Comparison of ENCODE assay signal across 9 mouse cellular contexts in the genomic region with DNA sequence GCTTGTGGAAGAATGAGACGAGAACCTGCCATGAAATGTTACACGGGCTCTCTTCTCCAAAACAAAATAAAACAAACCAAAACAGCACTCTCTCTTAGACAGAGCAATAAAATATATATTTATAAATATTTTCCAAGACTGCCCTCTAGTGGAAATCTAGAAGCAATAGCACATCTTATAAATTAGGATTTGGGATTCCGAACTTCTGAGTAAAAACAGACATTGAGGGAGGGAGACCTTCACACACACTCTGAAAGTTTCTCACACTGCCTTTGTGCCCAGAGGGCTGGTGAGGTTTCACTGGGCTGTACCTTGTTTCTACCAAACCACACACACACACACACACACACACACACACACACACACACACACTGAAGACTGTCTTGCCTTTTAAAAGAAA.
DNase-seq lines count a peak whose midpoint lies in the region; ATAC-seq and TF ChIP-seq lines count a peak whose summit lies in the region.
"Had no signal": no experiment of that assay in that cellular context is flagged by ENCODE, and none has a peak within 500 bp of the region (broad histone marks: within the 10 kb centered on the region; RNA-seq: fewer than 3 reads in every experiment).

No protein-coding gene starts in this region.

- H3K4me3 ChIP-seq in heart, embryonic 14.5 days (ENCODE audit: control insufficient read depth in 1 of 2, insufficient read depth in 1 of 2, low read depth in 1 of 2, low read length in 2 of 2): no peak overlapping the region
- no peak overlapping the region for H3K4me3 ChIP-seq in E14TG2a.4 (replicated peaks; ENCODE audit: low read length)
- no peak overlapping the region for H3K4me3 ChIP-seq in forebrain, embryonic 12.5 days (replicated peaks)
- H3K4me3 ChIP-seq in liver, embryonic 11.5 days (ENCODE audit: low read depth, low read length): no peak overlapping the region

- no peak for ATAC-seq in heart, embryonic 14.5 days (ENCODE audit: insufficient number of reproducible peaks, insufficient read depth, low FRiP score, low read depth)
- peak; percentile 47; the same call in 1 of the 2 replicates for ATAC-seq in forebrain, embryonic 12.5 days (ENCODE audit: low FRiP score)
- ATAC-seq in liver, embryonic 11.5 days (replicated peaks; ENCODE audit: low FRiP score): no peak; the same call in 1 of the 2 replicates

- H3K4me2 ChIP-seq in heart, embryonic 14.5 days (ENCODE audit: low read length): peak overlapping the region; percentile 17; the same call in 1 of the 2 replicates
- H3K4me2 ChIP-seq in forebrain, embryonic 12.5 days: no peak overlapping the region
- H3K4me2 ChIP-seq in liver, embryonic 11.5 days: no peak overlapping the region

- no peak for DNase-seq in heart, adult 18-20 months
- no peak for DNase-seq in liver, embryonic 11.5 days (ENCODE audit: low spot score)
- DNase-seq in natural killer cell, adult 2 months (ENCODE audit: low spot score in 2 of 2): no peak
- no peak for DNase-seq in left cerebral cortex, postnatal 14 days (ENCODE audit: low spot score in 2 of 2)
- no peak for DNase-seq in thymus, postnatal 14 days

- intact Hi-C loops in left cerebral cortex, postnatal 14 days (cut with DNase I): loop anchor here (2.0 to 10.0 kb wide), 3 partner anchors 90 to 677 kb away; no protein-coding TSS in a partner anchor

- peak overlapping the region; percentile 27; the same call in 1 of the 2 replicates for H3K9ac ChIP-seq in heart, embryonic 14.5 days (ENCODE audit: low read length)
- H3K9ac ChIP-seq in forebrain, embryonic 12.5 days: no peak overlapping the region
- no peak overlapping the region for H3K9ac ChIP-seq in liver, embryonic 11.5 days (ENCODE audit: low read depth, low read length)

- H3K4me1 ChIP-seq in heart, embryonic 14.5 days (ENCODE audit: control insufficient read depth in 2 of 2, insufficient read depth in 2 of 2, low read length in 2 of 2): peaks cover 24 to 26% of the 10 kb centered on the region in 2 experiments
- peaks cover 33% of the 10 kb centered on the region for H3K4me1 ChIP-seq in E14TG2a.4 (replicated peaks; ENCODE audit: low read depth, low read length)
- H3K4me1 ChIP-seq in forebrain, embryonic 12.5 days: peaks cover 12% of the 10 kb centered on the region; the same call in 1 of the 2 replicates
- no peaks in the 10 kb centered on the region; the same call in none of the 2 replicates for H3K4me1 ChIP-seq in liver, embryonic 11.5 days (replicated peaks; ENCODE audit: control insufficient read depth, insufficient read depth, low read length)

- TF ChIP-seq CTCF in E14TG2a.4 (conservative IDR thresholded peaks at IDR 0.05; ENCODE audit: low read length): peak; percentile 41

- 19% methylated on average over 3 of the region's 3 CpGs for WGBS in heart, embryonic 14.5 days
- 37% methylated on average over 3 of the region's 3 CpGs for WGBS in forebrain, embryonic 12.5 days
- WGBS in liver, embryonic 11.5 days: 31% methylated on average over 3 of the region's 3 CpGs

- peak overlapping the region; percentile 95 to 97 for H3K27ac ChIP-seq in heart, embryonic 14.5 days (replicated peaks in 1 of 2; ENCODE audit: control insufficient read depth in 1 of 2, insufficient read depth in 1 of 2, low read depth in 2 of 2, low read length in 2 of 2)
- H3K27ac ChIP-seq in forebrain, embryonic 12.5 days: 0 out of 2 replicates have a peak overlapping the region, but pooled peaks have one; percentile 38
- H3K27ac ChIP-seq in liver, embryonic 11.5 days (ENCODE audit: low read depth, low read length): peak overlapping the region; percentile 53; the same call in 1 of the 2 replicates
- H3K27ac ChIP-seq: macrophage had no signal

- no peaks in the 10 kb centered on the region for H3K27me3 ChIP-seq in heart, embryonic 14.5 days (ENCODE audit: control insufficient read depth, insufficient read depth, low read length)
- H3K27me3 ChIP-seq in E14TG2a.4 (ENCODE audit: insufficient read depth, low read length): no peaks in the 10 kb centered on the region
- no peaks in the 10 kb centered on the region for H3K27me3 ChIP-seq in forebrain, embryonic 12.5 days
- no peaks in the 10 kb centered on the region for H3K27me3 ChIP-seq in liver, embryonic 11.5 days (replicated peaks; ENCODE audit: control insufficient read depth, insufficient read depth, low read length)

- no peaks in the 10 kb centered on the region for H3K36me3 ChIP-seq in heart, embryonic 14.5 days (ENCODE audit: control insufficient read depth, insufficient read depth, low read length)
- no peaks in the 10 kb centered on the region for H3K36me3 ChIP-seq in E14TG2a.4 (ENCODE audit: insufficient read depth, low read length)
- H3K36me3 ChIP-seq in forebrain, embryonic 12.5 days (replicated peaks): no peaks in the 10 kb centered on the region
- no peaks in the 10 kb centered on the region for H3K36me3 ChIP-seq in liver, embryonic 11.5 days (ENCODE audit: control insufficient read depth, insufficient read depth, low read length)

- no peaks in the 10 kb centered on the region for H3K9me3 ChIP-seq in heart, embryonic 14.5 days (ENCODE audit: control insufficient read depth, low read length)
- no peaks in the 10 kb centered on the region for H3K9me3 ChIP-seq in E14TG2a.4 (ENCODE audit: low read length)
- no peaks in the 10 kb centered on the region for H3K9me3 ChIP-seq in forebrain, embryonic 12.5 days
- H3K9me3 ChIP-seq in liver, embryonic 11.5 days (ENCODE audit: control insufficient read depth, low read length): no peaks in the 10 kb centered on the region

Comparison
In these comparisons a context has a peak if more than half of its experiments do, and no peak if none do; other contexts are left out.
1. H3K27ac ChIP-seq: peak in every context shown above with its lines; median percentile 96 in heart, embryonic 14.5 days; 53 in liver, embryonic 11.5 days; 38 in forebrain, embryonic 12.5 days.